Mouse (Mus musculus) neutrophil, adult 65 days (primary cell): ENCODE results near the gene Prpsap1. TPM values are rescaled to one million over a fixed set of nuclear protein-coding genes. Genes with fewer than 3 reads are reported as not detected.

Experiments used
- total RNA-seq: library from RNA; stranded (reverse); gene quantifications from 2 replicates; pipeline ENCODE4 v1.2.4, GENCODE M21; 2023

Gene Prpsap1
- 19.4 and 28.4 TPM in 2 replicates for total RNA-seq

GRCm38 (mm10) chr11:116493795-116494252 is at the start of gene Prpsap1:
Gene Prpsap1, minus strand, starts transcription at chr11:116494202.

DNA sequence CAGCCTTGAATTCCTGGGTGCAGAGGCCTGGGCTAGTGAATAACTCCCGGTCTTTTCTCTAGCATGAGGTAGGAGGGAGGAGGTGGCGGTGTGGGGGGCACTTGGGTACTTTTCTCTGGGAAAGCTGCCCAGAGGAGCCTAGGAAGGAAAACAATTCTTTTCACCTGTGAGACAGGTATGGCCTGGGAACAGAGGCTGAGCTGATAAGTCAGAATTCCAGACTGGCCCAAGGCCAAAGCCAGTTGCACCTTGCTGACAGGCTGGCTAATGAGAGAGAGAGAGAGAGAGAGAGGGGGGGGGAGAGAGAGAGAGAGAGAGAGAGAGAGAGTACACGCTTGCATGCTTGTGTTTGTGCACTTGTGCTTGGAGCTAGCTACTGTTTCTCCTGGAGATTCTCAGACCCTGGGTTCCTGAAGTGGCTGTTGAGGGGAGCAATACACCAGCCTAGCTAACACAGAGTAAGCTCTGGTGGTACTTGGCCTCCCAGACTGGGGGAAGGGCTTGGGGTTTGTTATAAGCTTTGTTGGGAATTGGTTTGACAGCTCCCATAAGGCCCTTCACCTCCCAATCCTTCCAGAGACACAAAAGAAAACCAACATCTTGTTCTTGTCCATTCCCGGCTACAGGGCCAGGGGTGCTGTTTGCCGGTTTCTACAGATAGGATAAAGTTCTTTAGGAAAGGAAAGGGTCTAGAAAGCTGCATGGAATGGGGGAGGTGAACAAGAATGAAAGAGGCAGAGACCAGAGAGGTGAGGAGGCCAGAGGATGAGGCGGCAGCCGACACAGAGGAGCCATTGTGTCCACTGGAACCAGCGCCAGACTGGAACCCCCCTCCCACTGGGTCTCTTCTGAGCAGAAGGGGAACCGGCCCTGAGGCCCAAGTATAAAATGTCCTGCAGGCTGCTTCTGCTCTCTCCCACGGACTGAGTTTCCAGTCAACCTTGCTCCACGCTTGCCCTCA is 36.5 kb upstream of the Prpsap1 start, which contains the start of gene Sphk1:
TSS of gene Sphk1 (plus strand) at position 739 of the 961 bp plus-strand sequence.

DNA sequence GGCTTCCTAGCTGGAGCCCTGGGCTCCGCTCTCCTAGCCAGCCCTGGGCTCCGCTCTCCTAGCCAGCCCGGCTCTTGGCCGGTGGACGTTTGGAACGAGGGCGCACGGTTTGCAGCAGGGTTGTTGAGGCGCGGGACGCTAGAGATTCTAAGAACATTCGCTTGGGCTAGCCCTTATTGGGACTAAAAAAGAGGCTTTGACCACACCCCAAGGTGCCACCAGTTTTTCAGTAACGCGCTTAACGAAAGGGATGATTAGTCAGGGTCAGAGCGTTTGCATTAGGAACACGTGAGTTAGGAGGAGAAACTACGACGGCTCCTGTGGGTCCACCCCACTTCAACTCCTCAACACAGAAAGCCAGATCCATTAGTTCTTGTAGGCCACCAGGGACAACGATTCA is 27.9 kb downstream of the Prpsap1 start, which contains the start of gene Qrich2:
TSS of gene Qrich2 (minus strand) at position 101 of the 400 bp plus-strand sequence.

GRCm38 (mm10) chr11:116433356-116434286 is 60.4 kb downstream of the Prpsap1 start, which contains the start of gene Ubald2:
Gene Ubald2, plus strand, starts transcription at chr11:116434094.

Other genes with a start within 250 kb of the Prpsap1 start
- 34.3 and 39.9 TPM in 2 replicates for gene Srp68, start 220.0 kb downstream of the Prpsap1 start, total RNA-seq
- gene Galr2, start 213.3 kb downstream of the Prpsap1 start, total RNA-seq: not detected in 2 replicates
- 34.0 and 38.0 TPM in 2 replicates for gene Exoc7, start 187.0 kb downstream of the Prpsap1 start, total RNA-seq
- gene Foxj1, start 158.8 kb downstream of the Prpsap1 start, total RNA-seq: not detected in 2 replicates
- 1.9 and 2.1 TPM in 2 replicates for gene Rnf157, start 81.2 kb downstream of the Prpsap1 start, total RNA-seq
- gene Ubald2, start 60.1 kb downstream of the Prpsap1 start, total RNA-seq: 99.6 and 116 TPM in 2 replicates
- not detected in 2 replicates for gene Qrich2, start 28.0 kb downstream of the Prpsap1 start, total RNA-seq
- 0.73 and 1.8 TPM in 2 replicates for gene Sphk1, start 36.7 kb upstream of the Prpsap1 start, total RNA-seq
- 5.5 and 7.6 TPM in 2 replicates for gene Ube2o, start 87.2 kb upstream of the Prpsap1 start, total RNA-seq
- gene Aanat, start 92.2 kb upstream of the Prpsap1 start, total RNA-seq: not detected in 2 replicates
- 118 and 155 TPM in 2 replicates for gene Rhbdf2, start 132.8 kb upstream of the Prpsap1 start, total RNA-seq
- not detected in 2 replicates for gene Prcd, start 159.3 kb upstream of the Prpsap1 start, total RNA-seq
- not detected in 2 replicates for gene Cygb, start 160.1 kb upstream of the Prpsap1 start, total RNA-seq